Mouse (Mus musculus): ENCODE results near the gene Cir1. TPM values are rescaled to one million over a fixed set of nuclear protein-coding genes. Genes with fewer than 3 reads are reported as not detected.
A peak's percentile ranks its signal among the peaks of the same experiment; 100 is the strongest.

Gene Cir1
- polyA plus RNA-seq, 1 experiment from 2014 or later: 25.7 TPM

- Histone ChIP-seq H3K9ac (ENCODE audit: low read length) (no peak overlapping the region), H3K4me2 (ENCODE audit: low read depth, severe bottlenecking) (no peak overlapping the region), H3K36me3 (ENCODE audit: control insufficient read depth, insufficient read depth, low read length) (no peaks in the 10 kb centered on the region), H3K9me3 (ENCODE audit: control insufficient read depth, low read length) (no peaks in the 10 kb centered on the region), H3K4me1 (ENCODE audit: control insufficient read depth, insufficient read depth, low read length) (peaks cover 9% of the 10 kb centered on the region; the same call in 1 of the 2 replicates), H3K27ac (replicated peaks; ENCODE audit: low read depth, low read length) (no peak overlapping the region), H3K27me3 (ENCODE audit: control insufficient read depth, insufficient read depth, low read length) (no peaks in the 10 kb centered on the region), H3K4me3 (ENCODE audit: low read depth, low read length) (no peak overlapping the region)
- ATAC-seq (ENCODE audit: insufficient number of reproducible peaks, low FRiP score, low TSS enrichment, low read depth) (no peak), DNase-seq (ENCODE audit: low spot score) (peak; percentile 52)
- WGBS: 46% methylated on average over 6 of the region's 6 CpGs
These were observed 34.6 kb upstream of the Cir1 start for GRCm38 (mm10) chr2:73347136-73347535.

- ATAC-seq (ENCODE audit: insufficient number of reproducible peaks, low FRiP score, low TSS enrichment, low read depth) (no peak), DNase-seq (ENCODE audit: low spot score) (no peak)
- no peak overlapping the region for H3K27ac ChIP-seq (replicated peaks; ENCODE audit: low read depth, low read length)
These were observed 34.0 kb upstream of the Cir1 start for GRCm38 (mm10) chr2:73346345-73347086.

GRCm38 (mm10) chr2:73345204-73345603, 32.7 kb upstream of the Cir1 start:
- H3K36me3 ChIP-seq (ENCODE audit: control insufficient read depth, insufficient read depth, low read length): no peaks in the 10 kb centered on the region
- H3K27me3 ChIP-seq (ENCODE audit: control insufficient read depth, insufficient read depth, low read length): no peaks in the 10 kb centered on the region
- WGBS: 52% methylated on average over 4 of the region's 4 CpGs
- H3K27ac ChIP-seq (replicated peaks; ENCODE audit: low read depth, low read length): no peak overlapping the region
- H3K9me3 ChIP-seq (ENCODE audit: control insufficient read depth, low read length): no peaks in the 10 kb centered on the region
- no peak overlapping the region for H3K9ac ChIP-seq (ENCODE audit: low read length)
- H3K4me3 ChIP-seq (ENCODE audit: low read depth, low read length): no peak overlapping the region
- no peak overlapping the region for H3K4me2 ChIP-seq (ENCODE audit: low read depth, severe bottlenecking)
- DNase-seq (ENCODE audit: low spot score) (no peak), ATAC-seq (ENCODE audit: insufficient number of reproducible peaks, low FRiP score, low TSS enrichment, low read depth) (no peak)
- peaks cover 9% of the 10 kb centered on the region; the same call in 1 of the 2 replicates for H3K4me1 ChIP-seq (ENCODE audit: control insufficient read depth, insufficient read depth, low read length)

More at GRCm38 (mm10) chr2:73346345-73347086, 34.0 kb upstream of the Cir1 start:
- Histone ChIP-seq H3K9ac (ENCODE audit: low read length) (no peak overlapping the region), H3K4me1 (ENCODE audit: control insufficient read depth, insufficient read depth, low read length) (peaks cover 9% of the 10 kb centered on the region; the same call in 1 of the 2 replicates), H3K36me3 (ENCODE audit: control insufficient read depth, insufficient read depth, low read length) (no peaks in the 10 kb centered on the region), H3K4me2 (ENCODE audit: low read depth, severe bottlenecking) (no peak overlapping the region), H3K9me3 (ENCODE audit: control insufficient read depth, low read length) (no peaks in the 10 kb centered on the region), H3K4me3 (ENCODE audit: low read depth, low read length) (no peak overlapping the region), H3K27me3 (ENCODE audit: control insufficient read depth, insufficient read depth, low read length) (no peaks in the 10 kb centered on the region)
- WGBS: 56% methylated on average over 13 of the region's 13 CpGs

- no peak for ATAC-seq (ENCODE audit: insufficient number of reproducible peaks, low FRiP score, low TSS enrichment, low read depth)
- no peak overlapping the region for H3K4me3 ChIP-seq (ENCODE audit: low read depth, low read length)
- H3K4me2 ChIP-seq (ENCODE audit: low read depth, severe bottlenecking): no peak overlapping the region
- H3K27ac ChIP-seq (replicated peaks; ENCODE audit: low read depth, low read length): no peak overlapping the region
- H3K36me3 ChIP-seq (ENCODE audit: control insufficient read depth, insufficient read depth, low read length): no peaks in the 10 kb centered on the region
- WGBS: 93% methylated on average over 5 of the region's 5 CpGs
- no peaks in the 10 kb centered on the region for H3K9me3 ChIP-seq (ENCODE audit: control insufficient read depth, low read length)
- no peaks in the 10 kb centered on the region for H3K27me3 ChIP-seq (ENCODE audit: control insufficient read depth, insufficient read depth, low read length)
- no peak overlapping the region for H3K9ac ChIP-seq (ENCODE audit: low read length)
- H3K4me1 ChIP-seq (ENCODE audit: control insufficient read depth, insufficient read depth, low read length): peaks cover 9% of the 10 kb centered on the region; the same call in 1 of the 2 replicates
- DNase-seq (ENCODE audit: low spot score): no peak
These were observed 31.2 kb upstream of the Cir1 start for GRCm38 (mm10) chr2:73343701-73344100.

- WGBS: 67% methylated on average over 8 of the region's 8 CpGs
- Histone ChIP-seq H3K36me3 (ENCODE audit: control insufficient read depth, insufficient read depth, low read length) (no peaks in the 10 kb centered on the region), H3K4me3 (ENCODE audit: low read depth, low read length) (no peak overlapping the region), H3K4me2 (ENCODE audit: low read depth, severe bottlenecking) (no peak overlapping the region), H3K9ac (ENCODE audit: low read length) (no peak overlapping the region), H3K27me3 (ENCODE audit: control insufficient read depth, insufficient read depth, low read length) (no peaks in the 10 kb centered on the region), H3K9me3 (ENCODE audit: control insufficient read depth, low read length) (no peaks in the 10 kb centered on the region), H3K27ac (replicated peaks; ENCODE audit: low read depth, low read length) (no peak overlapping the region), H3K4me1 (ENCODE audit: control insufficient read depth, insufficient read depth, low read length) (no peaks in the 10 kb centered on the region)
- ATAC-seq (ENCODE audit: insufficient number of reproducible peaks, low FRiP score, low TSS enrichment, low read depth) (no peak), DNase-seq (ENCODE audit: low spot score) (no peak)
These were observed 25.9 kb upstream of the Cir1 start for GRCm38 (mm10) chr2:73338415-73338814.

- DNase-seq (ENCODE audit: low spot score) (no peak), ATAC-seq (ENCODE audit: insufficient number of reproducible peaks, low FRiP score, low TSS enrichment, low read depth) (no peak)
- no peak overlapping the region for H3K4me3 ChIP-seq (ENCODE audit: low read depth, low read length)
- no peaks in the 10 kb centered on the region for H3K27me3 ChIP-seq (ENCODE audit: control insufficient read depth, insufficient read depth, low read length)
- no peak overlapping the region for H3K4me2 ChIP-seq (ENCODE audit: low read depth, severe bottlenecking)
- H3K9ac ChIP-seq (ENCODE audit: low read length): no peak overlapping the region
- no peak overlapping the region for H3K27ac ChIP-seq (replicated peaks; ENCODE audit: low read depth, low read length)
- no peaks in the 10 kb centered on the region for H3K4me1 ChIP-seq (ENCODE audit: control insufficient read depth, insufficient read depth, low read length)
- no peaks in the 10 kb centered on the region for H3K9me3 ChIP-seq (ENCODE audit: control insufficient read depth, low read length)
- 89% methylated on average over 3 of the region's 3 CpGs for WGBS
- H3K36me3 ChIP-seq (ENCODE audit: control insufficient read depth, insufficient read depth, low read length): no peaks in the 10 kb centered on the region
These were observed 23.4 kb upstream of the Cir1 start for GRCm38 (mm10) chr2:73335949-73336348.

GRCm38 (mm10) chr2:73325871-73326270, 13.4 kb upstream of the Cir1 start:
- Histone ChIP-seq H3K4me3 (ENCODE audit: low read depth, low read length) (no peak overlapping the region), H3K27me3 (ENCODE audit: control insufficient read depth, insufficient read depth, low read length) (no peaks in the 10 kb centered on the region), H3K9me3 (ENCODE audit: control insufficient read depth, low read length) (no peaks in the 10 kb centered on the region), H3K4me2 (ENCODE audit: low read depth, severe bottlenecking) (no peak overlapping the region), H3K9ac (ENCODE audit: low read length) (no peak overlapping the region), H3K4me1 (ENCODE audit: control insufficient read depth, insufficient read depth, low read length) (no peaks in the 10 kb centered on the region), H3K36me3 (ENCODE audit: control insufficient read depth, insufficient read depth, low read length) (no peaks in the 10 kb centered on the region), H3K27ac (replicated peaks; ENCODE audit: low read depth, low read length) (no peak overlapping the region)
- 85% methylated on average over 5 of the region's 5 CpGs for WGBS
- DNase-seq (ENCODE audit: low spot score): no peak
- no peak for ATAC-seq (ENCODE audit: insufficient number of reproducible peaks, low FRiP score, low TSS enrichment, low read depth)

- ATAC-seq (ENCODE audit: insufficient number of reproducible peaks, low FRiP score, low TSS enrichment, low read depth) (no peak), DNase-seq (ENCODE audit: low spot score) (no peak)
- H3K4me2 ChIP-seq (ENCODE audit: low read depth, severe bottlenecking): no peak overlapping the region
These were observed 10.5 kb upstream of the Cir1 start for GRCm38 (mm10) chr2:73322991-73323390.

GRCm38 (mm10) chr2:73319218-73319617, 6.7 kb upstream of the Cir1 start:
- no peaks in the 10 kb centered on the region for H3K27me3 ChIP-seq (ENCODE audit: control insufficient read depth, insufficient read depth, low read length)
- no peaks in the 10 kb centered on the region for H3K9me3 ChIP-seq (ENCODE audit: control insufficient read depth, low read length)
- H3K4me1 ChIP-seq (ENCODE audit: control insufficient read depth, insufficient read depth, low read length): no peaks in the 10 kb centered on the region
- H3K4me2 ChIP-seq (ENCODE audit: low read depth, severe bottlenecking): no peak overlapping the region
- no peak overlapping the region for H3K9ac ChIP-seq (ENCODE audit: low read length)
- DNase-seq (ENCODE audit: low spot score) (no peak), ATAC-seq (ENCODE audit: insufficient number of reproducible peaks, low FRiP score, low TSS enrichment, low read depth) (no peak)
- H3K4me3 ChIP-seq (ENCODE audit: low read depth, low read length): no peak overlapping the region
- no peaks in the 10 kb centered on the region for H3K36me3 ChIP-seq (ENCODE audit: control insufficient read depth, insufficient read depth, low read length)
- H3K27ac ChIP-seq (replicated peaks; ENCODE audit: low read depth, low read length): no peak overlapping the region
- WGBS: 92% methylated on average over 5 of the region's 5 CpGs

More at GRCm38 (mm10) chr2:73322991-73323390, 10.5 kb upstream of the Cir1 start:
- WGBS: 52% methylated on average over 12 of the region's 12 CpGs
- Histone ChIP-seq H3K27me3 (ENCODE audit: control insufficient read depth, insufficient read depth, low read length) (no peaks in the 10 kb centered on the region), H3K36me3 (ENCODE audit: control insufficient read depth, insufficient read depth, low read length) (no peaks in the 10 kb centered on the region), H3K9me3 (ENCODE audit: control insufficient read depth, low read length) (no peaks in the 10 kb centered on the region), H3K9ac (ENCODE audit: low read length) (no peak overlapping the region), H3K4me1 (ENCODE audit: control insufficient read depth, insufficient read depth, low read length) (no peaks in the 10 kb centered on the region), H3K27ac (replicated peaks; ENCODE audit: low read depth, low read length) (no peak overlapping the region), H3K4me3 (ENCODE audit: low read depth, low read length) (no peak overlapping the region)
